Mouse (Mus musculus): ENCODE measurements around the gene Lgi4.
A peak's percentile ranks its signal among the peaks of the same experiment; 100 is the strongest.

Gene Lgi4

DNA sequence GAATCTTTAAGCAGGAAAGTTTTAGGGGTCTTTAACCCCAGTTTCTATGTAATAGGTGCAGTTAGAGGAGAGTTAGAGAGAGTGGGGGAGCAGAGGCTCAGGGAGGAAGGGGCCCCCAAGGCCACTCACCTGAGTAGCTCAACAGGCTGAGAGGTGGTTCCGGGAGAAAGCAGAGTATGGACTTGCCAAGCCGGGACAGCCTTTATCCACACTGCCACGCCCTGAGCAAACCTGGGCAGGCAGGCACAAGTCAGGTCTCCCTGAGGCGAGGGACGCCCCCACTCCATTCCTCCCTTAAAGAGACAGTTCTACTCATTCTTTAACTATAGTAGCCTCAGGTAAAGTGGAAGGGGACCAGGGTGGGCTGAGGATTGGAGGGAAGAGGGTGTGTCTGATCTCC lies 17.4 kb downstream of the Lgi4 start, which contains the start of gene Fxyd3:
Gene Fxyd3, minus strand, starts transcription at position 213 of the 400 bp plus-strand sequence.
- no peak for DNase-seq (ENCODE audit: low spot score in 2 of 2)

GRCm38 (mm10) chr7:31077470-31077869 lies 18.3 kb downstream of the Lgi4 start:
- DNase-seq (ENCODE audit: low spot score in 2 of 2), result peak; percentile 57 to 69

- peak in 1 of 2 experiments; percentile 55 for DNase-seq (ENCODE audit: low spot score in 2 of 2)
Observed at GRCm38 (mm10) chr7:31077885-31078445, 18.8 kb downstream of the Lgi4 start.

DNA sequence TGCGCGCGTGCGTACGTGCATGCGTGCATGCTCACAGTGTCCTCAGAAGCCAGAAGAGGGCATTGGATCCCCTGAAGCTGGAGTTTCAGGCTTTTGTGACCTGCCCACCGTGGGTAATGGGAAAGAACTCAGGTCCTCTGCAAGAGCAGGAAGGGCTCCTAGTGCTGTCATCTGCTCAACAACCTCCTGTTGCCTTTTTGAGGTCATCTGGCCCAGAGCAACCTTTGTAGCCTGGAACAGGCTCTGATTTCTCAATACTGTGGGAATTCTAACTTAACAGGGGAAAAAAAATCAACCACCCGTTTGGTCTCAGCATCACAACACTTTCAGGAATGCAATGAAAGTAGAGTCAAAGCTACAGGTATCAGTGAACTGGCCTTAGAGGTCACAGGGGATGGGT lies 20.5 kb downstream of the Lgi4 start:
- no peak for DNase-seq (ENCODE audit: low spot score in 2 of 2)

- no peak for DNase-seq (ENCODE audit: low spot score in 2 of 2)
Observed at GRCm38 (mm10) chr7:31080611-31081010, 21.5 kb downstream of the Lgi4 start.

- DNase-seq (ENCODE audit: low spot score in 2 of 2), result no peak
Observed at GRCm38 (mm10) chr7:31081106-31081505, 22.0 kb downstream of the Lgi4 start.

GRCm38 (mm10) chr7:31082106-31082505 lies 23.0 kb downstream of the Lgi4 start:
- no peak for DNase-seq (ENCODE audit: low spot score in 2 of 2)

DNA sequence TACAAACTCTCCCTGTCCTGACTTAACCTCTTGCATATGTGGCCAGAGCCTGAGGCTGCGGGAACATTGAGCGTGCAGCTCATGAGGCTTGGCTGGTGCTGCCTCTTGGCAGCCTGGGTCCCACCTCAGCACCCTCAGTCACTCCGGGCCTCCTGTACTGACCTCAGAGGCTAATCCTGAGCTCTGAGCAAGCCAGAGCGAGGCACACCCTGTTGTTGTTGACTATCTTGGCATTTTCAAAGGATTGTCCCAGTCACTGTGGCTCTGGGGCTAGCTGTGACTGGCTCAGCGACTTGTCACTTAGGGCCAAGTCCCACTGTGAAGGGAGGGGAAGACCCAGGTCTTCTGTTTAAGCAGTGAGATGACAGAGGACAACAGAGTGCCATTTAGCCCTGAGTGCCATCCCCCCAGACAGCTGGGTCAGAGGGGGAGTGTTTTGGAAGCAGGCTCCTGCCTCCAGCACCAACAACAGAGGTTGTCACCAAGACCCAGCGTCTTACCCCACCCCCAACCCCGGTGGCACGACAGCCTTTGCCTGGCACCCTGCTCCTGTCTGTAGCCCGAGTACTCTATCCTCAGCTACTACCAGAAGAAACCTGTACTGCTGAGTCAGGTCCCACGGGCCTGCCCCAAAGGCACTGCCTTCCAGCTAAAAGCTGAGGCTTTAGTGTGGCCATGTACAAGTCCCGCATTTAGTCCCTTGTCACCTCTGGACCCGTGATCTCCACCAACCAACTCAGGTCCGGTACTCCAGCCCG lies 23.9 kb downstream of the Lgi4 start:
- peak; percentile 46 to 47 for DNase-seq (ENCODE audit: low spot score in 2 of 2)

DNA sequence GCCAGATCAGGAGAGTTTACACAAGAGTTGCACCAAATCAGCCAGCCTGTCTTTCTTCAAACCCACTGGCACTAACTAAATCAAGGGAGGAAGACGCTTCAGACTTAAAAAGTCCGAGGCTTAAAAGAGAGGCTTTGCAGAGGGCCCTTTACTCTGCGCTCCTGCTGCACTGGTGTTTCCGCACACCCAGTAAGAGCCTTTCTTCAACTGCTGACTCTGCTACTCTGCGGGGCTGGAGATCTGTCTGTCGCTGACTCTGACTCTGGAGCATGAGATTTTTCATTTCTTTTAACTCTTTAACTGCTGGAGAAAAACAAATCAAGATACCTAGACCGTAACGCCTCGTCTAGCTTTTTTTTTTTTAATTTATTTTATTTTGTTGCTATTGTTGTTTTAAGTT lies 25.0 kb downstream of the Lgi4 start:
- DNase-seq (ENCODE audit: low spot score in 2 of 2), result no peak

DNA sequence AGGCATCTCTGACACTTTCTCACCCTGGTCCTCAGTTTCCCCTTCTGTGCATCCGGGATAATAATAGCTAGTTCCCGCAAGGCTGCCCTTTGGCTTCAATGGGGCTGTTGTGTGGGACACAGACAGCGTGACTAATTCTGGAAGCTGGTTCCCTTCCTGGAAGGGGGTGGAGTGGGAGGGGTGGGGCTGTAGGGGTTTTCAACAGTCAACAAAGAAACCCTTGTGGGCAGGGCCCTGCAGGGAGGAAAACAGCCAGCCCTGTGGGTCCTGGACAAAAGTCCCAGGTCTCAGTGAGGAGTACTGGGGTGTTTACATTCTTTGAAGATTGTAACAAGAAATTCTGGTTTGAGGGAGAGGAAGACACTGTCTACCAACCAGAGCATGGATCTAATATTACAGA lies 26.0 kb downstream of the Lgi4 start:
- DNase-seq (ENCODE audit: low spot score in 2 of 2), result no peak

- no peak for DNase-seq (ENCODE audit: low spot score in 2 of 2)
Observed at GRCm38 (mm10) chr7:31086175-31086755, 27.1 kb downstream of the Lgi4 start.

GRCm38 (mm10) chr7:31087262-31087661 lies 28.1 kb downstream of the Lgi4 start:
- no peak for DNase-seq (ENCODE audit: low spot score in 2 of 2)

GRCm38 (mm10) chr7:31088206-31088605 lies 29.1 kb downstream of the Lgi4 start:
- no peak for DNase-seq (ENCODE audit: low spot score in 2 of 2)

- DNase-seq (ENCODE audit: low spot score in 2 of 2), result no peak
Observed at GRCm38 (mm10) chr7:31089721-31090120, 30.6 kb downstream of the Lgi4 start.

GRCm38 (mm10) chr7:31094774-31095501 lies 35.8 kb downstream of the Lgi4 start:
- DNase-seq (ENCODE audit: low spot score in 2 of 2), result no peak

DNA sequence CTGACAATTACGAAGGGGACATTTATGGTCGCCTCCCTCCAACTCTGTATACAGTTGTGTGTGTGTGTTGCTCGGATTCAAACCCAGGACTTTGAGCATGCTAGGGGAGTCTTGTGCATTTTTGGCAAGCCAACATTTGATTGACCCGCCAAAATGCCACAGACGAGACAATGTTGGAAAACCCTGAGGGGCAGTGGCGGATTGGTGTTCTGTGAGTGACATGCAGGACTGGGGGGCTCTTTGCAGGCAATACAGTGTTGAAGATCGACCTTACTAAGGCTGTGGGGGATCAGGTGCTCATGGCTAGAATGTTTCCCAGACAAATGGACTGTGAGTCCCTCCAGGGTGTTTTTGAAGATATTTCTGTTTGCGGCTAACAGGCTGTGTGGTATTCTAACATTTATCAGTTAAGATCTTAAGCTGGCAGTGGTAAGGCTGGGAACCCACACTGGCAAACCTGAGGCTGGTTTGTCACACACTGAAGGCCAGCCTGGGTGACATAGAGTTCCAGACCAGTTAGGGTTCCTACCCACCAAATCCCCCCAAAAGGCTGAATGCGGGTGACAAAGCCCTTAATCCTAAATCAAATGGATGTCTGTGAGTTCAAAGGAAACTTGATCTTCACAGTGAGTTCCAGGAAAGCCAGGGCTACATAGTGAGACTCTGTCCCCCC lies 37.9 kb downstream of the Lgi4 start:
- DNase-seq (ENCODE audit: low spot score in 2 of 2), result no peak

DNA sequence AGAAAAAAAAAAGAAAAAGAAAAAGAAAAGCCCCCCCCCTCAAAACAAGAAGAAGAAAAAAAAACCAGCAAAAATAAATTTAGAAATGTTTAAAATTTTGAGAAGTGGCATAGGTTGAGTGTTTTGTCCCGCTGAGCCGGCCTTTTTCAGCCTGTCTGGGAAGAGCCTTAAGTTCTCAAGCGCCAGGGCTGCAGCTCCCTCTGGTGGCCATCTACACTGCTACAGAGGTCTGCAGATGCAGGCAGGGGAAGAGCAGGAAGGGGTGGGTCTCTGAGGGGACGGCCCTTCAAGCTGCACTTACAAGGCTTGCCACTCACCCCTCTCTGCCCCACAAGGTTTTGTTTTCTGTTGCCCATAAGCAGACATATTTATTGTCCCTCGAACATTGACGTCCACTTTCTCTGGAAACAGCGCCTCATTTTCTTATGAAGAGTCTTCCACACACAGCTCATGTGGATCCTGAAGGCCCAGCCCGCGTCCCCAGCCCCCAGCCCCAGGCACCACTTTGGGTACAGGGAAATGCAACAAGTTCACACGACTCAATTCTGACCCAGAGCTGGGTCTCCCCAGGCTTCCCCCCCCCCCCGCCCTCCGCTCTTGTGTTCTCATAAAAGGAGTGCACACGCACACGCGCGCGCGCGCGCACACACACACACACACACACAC lies 38.6 kb downstream of the Lgi4 start:
- peak; percentile 79 to 89 for DNase-seq (ENCODE audit: low spot score in 2 of 2)

DNA sequence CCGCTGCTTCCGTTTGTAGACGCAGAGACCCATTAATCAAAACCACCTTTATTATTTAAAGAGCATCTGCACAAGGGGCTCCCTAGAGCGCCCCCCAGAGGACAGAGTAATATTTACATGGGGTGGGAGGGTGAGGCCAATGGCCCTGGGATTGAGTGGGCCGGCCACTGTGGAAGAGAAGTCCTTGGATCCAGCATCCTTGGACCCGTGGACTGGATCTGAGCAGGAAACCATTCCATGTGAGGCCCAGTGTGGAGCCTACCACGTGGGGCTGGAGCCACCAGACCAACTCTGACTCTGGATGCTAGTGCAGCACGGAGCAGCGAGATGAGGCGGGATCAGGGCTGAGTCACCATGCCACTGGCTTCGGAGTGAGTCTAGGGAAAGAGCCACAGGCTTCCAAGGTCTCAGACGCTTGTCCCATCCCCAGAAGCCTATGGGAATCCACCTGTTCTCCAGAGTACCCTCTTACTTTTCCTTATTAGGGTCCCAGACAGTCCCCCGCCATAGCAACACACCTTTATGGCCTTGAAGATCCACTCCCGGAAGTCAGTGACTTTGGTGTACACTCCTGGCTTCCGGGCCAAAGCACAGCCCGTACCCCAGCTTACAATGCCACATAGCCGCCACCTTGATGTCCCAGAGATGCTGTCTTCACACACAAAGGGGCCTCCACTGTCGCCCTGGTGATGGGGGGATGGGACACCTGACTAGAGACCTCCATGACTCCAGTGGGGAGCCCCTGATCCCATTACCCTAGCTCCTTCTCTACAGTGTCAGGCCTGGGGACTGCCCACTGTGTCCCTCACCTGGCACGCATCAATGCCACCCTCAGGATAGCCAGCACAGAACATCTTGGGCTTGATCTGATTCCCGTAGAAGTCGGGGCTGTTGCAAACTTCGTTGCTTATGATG lies 39.8 kb downstream of the Lgi4 start:
- DNase-seq (ENCODE audit: low spot score in 2 of 2), result no peak

DNA sequence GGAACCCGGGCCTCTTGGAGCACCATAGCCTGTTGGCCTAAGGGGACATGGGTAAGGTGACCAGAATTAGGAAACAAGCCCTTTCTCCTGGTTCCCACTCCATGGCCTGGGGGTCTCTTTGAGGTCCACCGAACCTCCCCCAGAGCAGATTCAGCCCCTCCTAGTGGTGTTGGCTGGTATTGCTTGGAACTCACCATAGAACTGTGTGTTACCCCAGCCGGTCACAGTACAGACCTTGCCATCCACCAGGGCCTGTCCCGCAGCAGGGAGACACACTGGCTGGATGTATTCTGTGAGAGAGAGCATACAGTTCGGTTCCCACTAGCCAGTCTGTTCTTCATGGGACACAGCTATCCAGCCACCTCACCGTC lies 40.5 kb downstream of the Lgi4 start:
- DNase-seq (ENCODE audit: low spot score in 2 of 2), result no peak

- no peak for DNase-seq (ENCODE audit: low spot score in 2 of 2)
Observed at GRCm38 (mm10) chr7:31100786-31101185, 41.6 kb downstream of the Lgi4 start.

Data from frontal cortex, postnatal 10 days (tissue).